Mouse (Mus musculus): Measurements from ENCODE around the gene Lamp3.
"Not testable (repeated sequence)": the region's sequence is repeated elsewhere in the genome, so short reads cannot be mapped to it uniquely, and the experiment has no call there.

Lamp3 gene

DNA sequence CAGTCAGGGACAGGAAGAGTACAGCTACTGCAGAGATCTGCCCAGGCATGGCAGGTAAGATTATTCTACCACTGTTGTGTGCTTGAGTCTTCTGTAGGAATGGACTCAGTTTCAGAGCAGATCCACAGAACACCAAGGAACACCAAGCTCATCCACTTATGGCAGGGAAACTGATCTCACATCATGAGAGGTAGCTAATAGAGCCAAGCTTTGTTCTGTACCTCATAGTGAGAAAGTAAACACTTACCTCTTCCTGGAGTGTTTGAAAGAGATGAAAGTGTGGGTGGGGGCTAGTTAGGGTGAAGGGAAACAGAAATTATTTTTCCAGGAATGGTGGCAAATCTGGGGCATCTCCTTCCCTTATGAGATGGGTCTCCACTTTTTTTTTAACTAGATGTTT lies at the start of gene Lamp3:
Lamp3 (minus strand) TSS at position 160 of the 400 bp plus-strand sequence.
- DNase-seq, result no peak

DNA sequence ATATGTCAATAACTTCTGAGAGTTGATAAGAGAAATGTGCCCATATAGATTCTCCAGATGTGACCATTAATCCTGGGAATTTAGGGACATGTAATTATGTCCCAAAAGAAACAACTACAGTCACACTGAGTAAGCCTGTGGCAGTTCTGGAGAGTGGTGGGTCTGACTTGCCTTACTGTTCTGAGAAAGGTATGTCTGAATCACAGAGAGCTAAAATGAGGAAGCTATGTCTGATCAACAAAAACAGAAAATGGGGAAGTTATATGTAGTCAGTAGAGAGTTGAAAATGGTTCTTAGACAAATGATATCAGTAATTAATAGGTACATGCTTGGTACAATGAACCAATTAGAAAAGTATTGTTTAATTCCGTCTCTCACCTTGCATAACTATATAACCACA lies 26.7 kb upstream of the Lamp3 start:
- DNase-seq, result no peak

DNA sequence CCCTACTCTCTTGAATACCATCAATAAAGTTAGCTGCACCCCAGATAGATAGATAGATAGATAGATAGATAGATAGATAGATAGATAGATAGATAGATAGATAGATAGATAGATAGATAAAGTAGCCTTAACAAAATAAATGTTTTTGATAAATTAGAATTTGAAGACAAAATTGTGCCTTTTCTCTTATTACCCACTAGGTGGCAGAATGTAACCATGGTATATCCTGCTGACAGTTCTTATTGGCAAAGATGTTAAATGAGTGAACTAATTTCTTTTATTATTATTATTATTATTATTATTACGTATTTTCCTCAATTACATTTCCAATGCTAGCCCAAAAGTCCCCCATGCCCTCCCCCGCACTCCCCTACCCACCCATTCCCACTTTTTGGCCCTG lies 18.0 kb upstream of the Lamp3 start:
- DNase-seq, result not testable (repeated sequence)

DNA sequence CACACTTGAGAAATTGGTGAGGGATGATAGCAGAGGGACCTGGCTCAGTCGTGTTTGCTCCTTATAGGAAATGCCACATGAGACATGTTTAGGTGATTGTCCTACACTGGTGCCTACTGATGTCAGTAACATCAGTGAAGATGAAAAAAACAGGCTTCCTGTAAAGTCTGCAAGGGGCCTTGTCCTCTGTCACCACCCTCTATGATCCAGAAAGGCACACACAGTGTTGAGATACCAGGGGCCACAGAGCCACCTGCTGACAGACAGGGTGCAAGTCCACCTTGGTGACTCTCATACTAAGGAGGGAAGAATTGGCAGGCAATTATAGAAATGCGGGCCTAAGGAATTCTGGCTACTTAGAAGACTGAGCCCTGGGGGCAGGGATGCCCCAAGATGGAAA lies 14.8 kb upstream of the Lamp3 start:
- DNase-seq, result no peak

DNA sequence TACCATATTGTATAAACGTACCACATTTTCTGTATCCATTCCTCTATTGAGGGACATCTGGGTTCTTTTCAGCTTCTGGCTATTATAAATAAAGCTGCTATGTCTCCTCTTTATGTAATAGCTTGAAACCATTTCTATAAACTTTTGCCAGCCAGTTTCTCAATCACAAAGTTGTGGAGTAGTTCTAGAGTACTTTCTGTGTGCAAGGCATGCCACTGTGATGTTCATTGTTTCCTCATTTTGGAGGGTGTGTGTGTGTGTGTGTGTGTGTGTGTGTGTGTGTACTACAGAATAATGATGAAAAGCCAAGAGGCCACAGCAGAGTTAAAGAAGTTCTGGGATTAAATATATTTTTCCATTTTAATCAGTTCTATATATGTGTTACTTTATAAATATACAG lies 1.2 kb upstream of the Lamp3 start:
- DNase-seq, result no peak

DNA sequence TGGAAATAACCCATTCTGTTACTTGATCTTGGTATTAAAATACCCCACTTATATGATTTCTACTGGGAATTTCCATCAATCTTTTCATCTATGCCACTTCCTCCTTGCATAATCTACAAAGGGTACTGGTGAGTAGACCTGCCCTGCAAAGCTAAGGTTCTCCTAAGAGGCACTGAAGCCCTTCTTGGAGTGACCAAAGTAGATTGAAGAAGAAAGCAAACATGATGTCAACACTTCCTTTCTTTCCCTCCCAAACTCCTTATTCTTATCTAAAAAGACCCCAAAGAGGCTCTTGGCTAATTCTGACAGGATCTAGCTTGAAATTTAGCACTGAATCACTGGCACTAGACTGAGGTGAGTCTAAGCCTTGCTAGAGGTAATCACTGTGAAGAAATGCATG lies 7.0 kb downstream of the Lamp3 start:
- DNase-seq, result no peak

DNA sequence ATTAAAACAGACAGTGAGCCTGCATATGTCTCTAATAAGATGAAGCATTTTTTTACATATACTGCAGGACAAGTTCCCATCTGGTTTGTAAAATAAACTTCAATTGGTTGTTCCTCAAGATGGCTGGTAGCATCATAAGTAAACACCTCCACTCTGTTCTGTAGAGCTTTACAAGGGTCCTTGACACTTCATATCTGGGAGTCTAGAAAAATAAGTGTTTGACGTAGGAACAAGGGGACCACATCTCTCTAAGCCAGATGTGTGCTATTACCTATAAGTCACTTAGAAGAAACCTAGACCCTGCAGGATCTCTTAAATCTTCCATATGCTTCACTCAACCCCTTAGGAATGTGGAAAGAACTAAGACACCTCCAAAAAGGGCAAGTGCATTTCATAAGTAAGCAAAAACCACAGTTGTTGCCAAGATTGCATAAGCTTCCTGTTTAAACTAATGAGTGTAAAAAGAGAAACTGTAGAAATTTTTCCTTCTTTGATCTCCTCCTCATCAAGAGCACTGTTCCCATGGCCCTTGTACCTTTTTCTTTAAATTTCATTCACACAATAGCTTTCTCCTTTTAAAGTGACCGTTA lies 35.3 kb downstream of the Lamp3 start:
- no peak for DNase-seq

DNA sequence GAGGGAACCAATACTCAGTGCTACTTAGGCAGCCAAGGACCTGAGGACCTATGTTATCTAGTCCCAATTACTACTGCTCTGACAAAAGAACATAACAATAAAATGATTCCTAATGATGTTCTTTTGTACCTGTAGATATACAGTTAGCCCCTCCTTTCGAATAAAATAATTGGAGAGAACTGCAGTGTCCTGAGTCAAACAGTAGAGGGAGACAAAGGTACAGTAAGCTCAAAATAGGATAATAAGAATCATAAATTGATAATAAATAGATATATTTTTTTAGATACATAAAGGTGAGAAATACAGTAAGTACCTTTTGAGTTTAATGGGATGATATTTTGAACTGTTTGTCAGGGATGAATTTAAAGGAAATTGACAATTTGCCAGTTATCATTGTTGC lies 39.9 kb downstream of the Lamp3 start:
- DNase-seq, result no peak

DNA sequence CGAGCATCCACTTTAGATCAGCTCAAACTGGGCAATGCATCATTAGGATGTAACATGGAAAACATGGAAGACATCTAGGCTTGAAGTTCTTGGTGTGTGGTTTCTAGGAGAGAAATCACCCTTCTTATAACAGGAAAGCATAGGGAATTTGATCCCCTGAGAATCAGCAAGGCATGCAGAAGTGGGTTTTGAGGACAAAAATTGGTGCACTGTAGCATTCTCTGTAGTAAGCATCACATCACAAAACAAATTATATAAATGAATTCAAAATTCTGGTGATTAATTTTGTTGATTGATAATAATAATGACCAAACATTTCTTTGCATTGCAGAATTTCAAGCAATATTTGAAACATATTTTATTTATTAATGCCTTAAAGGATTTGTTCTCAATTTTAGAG lies 76.4 kb downstream of the Lamp3 start, which contains the start of gene Olfr171:
Olfr171 (minus strand) TSS at position 101 of the 400 bp plus-strand sequence.
- DNase-seq, result no peak

DNA sequence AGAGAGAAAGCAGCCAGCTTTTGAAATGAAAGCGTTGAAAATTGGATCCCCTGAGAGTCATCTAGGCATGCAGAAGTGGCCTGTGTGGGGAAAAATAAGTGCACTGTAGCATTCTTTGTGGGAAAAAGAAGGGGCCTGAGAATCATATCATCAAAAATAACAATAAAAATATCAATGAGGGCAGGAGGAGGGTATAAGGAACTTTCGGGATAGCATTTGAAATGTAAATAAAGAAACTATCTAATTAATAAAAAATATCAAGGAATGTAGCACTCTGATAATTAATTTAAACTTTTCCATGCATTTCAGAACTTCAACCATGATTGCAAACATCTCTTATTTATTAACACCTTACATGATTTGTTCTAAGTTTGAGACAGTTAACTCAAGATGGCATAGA lies 94.4 kb downstream of the Lamp3 start, which contains the start of gene Olfr170:
Olfr170 (minus strand) TSS at position 101 of the 400 bp plus-strand sequence.
- DNase-seq, result not testable (repeated sequence)

Data from heart, adult 11 months (tissue).